Mouse (Mus musculus): Measurements from ENCODE around the gene Plk3.

- TF ChIP-seq CTCF (IDR thresholded peaks at IDR 0.05), result no peak; the same call in 1 of the 2 replicates
- TF ChIP-seq EP300 (IDR thresholded peaks at IDR 0.05), result no peak
These were observed 15.8 kb upstream of the Plk3 start for GRCm38 (mm10) chr4:117149291-117150211.

All from lung, postnatal 0 days (tissue).